Mouse (Mus musculus): ENCODE measurements around the gene Kng1.
"Not testable (repeated sequence)": the region's sequence is repeated elsewhere in the genome, so short reads cannot be mapped to it uniquely, and the experiment has no call there.

The Kng1 gene

GRCm38 (mm10) chr16:23095581-23095980 lies 37.9 kb downstream of the Kng1 start:
- not testable (repeated sequence) for DNase-seq

- DNase-seq = peak; percentile 71
Measured at GRCm38 (mm10) chr16:23096886-23097285, 39.2 kb downstream of the Kng1 start.

GRCm38 (mm10) chr16:23097290-23098104 lies 39.8 kb downstream of the Kng1 start:
- peak; percentile 55 for DNase-seq

GRCm38 (mm10) chr16:23098105-23098452 lies 40.4 kb downstream of the Kng1 start:
- peak; percentile 41 for DNase-seq

GRCm38 (mm10) chr16:23099632-23100031 lies 42.0 kb downstream of the Kng1 start:
- no peak for DNase-seq

GRCm38 (mm10) chr16:23100099-23100575 lies 42.5 kb downstream of the Kng1 start:
- peak; percentile 88 for DNase-seq

GRCm38 (mm10) chr16:23100613-23101012 lies 42.9 kb downstream of the Kng1 start:
- peak; percentile 81 for DNase-seq

GRCm38 (mm10) chr16:23102340-23103037 lies 44.8 kb downstream of the Kng1 start:
- DNase-seq = peak; percentile 90

GRCm38 (mm10) chr16:23103038-23103745 lies 45.5 kb downstream of the Kng1 start:
- DNase-seq = no peak

- DNase-seq = peak; percentile 70
Measured at GRCm38 (mm10) chr16:23103841-23104240, 46.2 kb downstream of the Kng1 start.

- DNase-seq = peak; percentile 78
Measured at GRCm38 (mm10) chr16:23106121-23106520, 48.5 kb downstream of the Kng1 start.

- peak; percentile 99 for DNase-seq
Measured at GRCm38 (mm10) chr16:23107231-23107942, 49.7 kb downstream of the Kng1 start, which contains the start of gene Eif4a2. Gene Eif4a2, plus strand, starts transcription at chr16:23107444.

- DNase-seq = peak; percentile 99
Measured at GRCm38 (mm10) chr16:23107946-23108759, 50.5 kb downstream of the Kng1 start.

GRCm38 (mm10) chr16:23108943-23109342 lies 51.3 kb downstream of the Kng1 start:
- DNase-seq = peak; percentile 73

- DNase-seq = no peak
Measured at GRCm38 (mm10) chr16:23109350-23110280, 52.0 kb downstream of the Kng1 start.

- DNase-seq = no peak
Measured at GRCm38 (mm10) chr16:23112348-23112747, 54.7 kb downstream of the Kng1 start.

GRCm38 (mm10) chr16:23112861-23113435 lies 55.3 kb downstream of the Kng1 start:
- DNase-seq = peak; percentile 19

GRCm38 (mm10) chr16:23113903-23114302 lies 56.2 kb downstream of the Kng1 start:
- DNase-seq = no peak

GRCm38 (mm10) chr16:23114339-23115171 lies 56.9 kb downstream of the Kng1 start:
- DNase-seq = peak; percentile 30
